Mouse (Mus musculus) megakaryocyte, embryonic 14.5 days (primary cell): ENCODE results near the gene Ubr4. TPM values are rescaled to one million over a fixed set of nuclear protein-coding genes. Genes with fewer than 3 reads are reported as not detected.

Experiments
- H3K27me3 ChIP-seq: replicated peaks from 2 replicates; pipeline ENCODE3; 2012; ENCODE audit warnings: inconsistent platforms
- H3K36me3 ChIP-seq: replicated peaks from 2 replicates; pipeline ENCODE3; 2012; ENCODE audit warnings: low read length, inconsistent platforms, mixed read lengths
- H3K4me1 ChIP-seq: 2 replicates; pipeline ENCODE4 v1.6.1; 2012; ENCODE audit warnings: inconsistent platforms
- H3K4me3 ChIP-seq: replicated peaks from 2 replicates; pipeline ENCODE3; 2012; ENCODE audit warnings: moderate library complexity, mild to moderate bottlenecking, inconsistent platforms
- H3K9me3 ChIP-seq: 2 replicates; pipeline ENCODE4 v1.6.1; 2012; ENCODE audit warnings: inconsistent platforms
- FLI1 ChIP-seq: IDR thresholded peaks from 2 replicates; pipeline ENCODE4 v1.6.1; 2012; ENCODE audit warnings: low read length, inconsistent platforms, mixed read lengths
- GATA1 ChIP-seq: IDR thresholded peaks from 3 replicates; pipeline ENCODE4 v1.6.1; 2012; ENCODE audit warnings: mixed read lengths, low read length, inconsistent platforms, borderline replicate concordance
- polyA plus RNA-seq: library from polyadenylated mRNA; stranded (reverse); fragments of >175 nt; gene quantifications from 2 replicates; pipeline ENCODE4 v1.2.3, GENCODE M21; 2012; ENCODE audit warnings: low replicate concordance; ENCODE audit not compliant: insufficient read depth

Gene Ubr4
- polyA plus RNA-seq, result 58.6 and 69.3 TPM in 2 replicates

DNA sequence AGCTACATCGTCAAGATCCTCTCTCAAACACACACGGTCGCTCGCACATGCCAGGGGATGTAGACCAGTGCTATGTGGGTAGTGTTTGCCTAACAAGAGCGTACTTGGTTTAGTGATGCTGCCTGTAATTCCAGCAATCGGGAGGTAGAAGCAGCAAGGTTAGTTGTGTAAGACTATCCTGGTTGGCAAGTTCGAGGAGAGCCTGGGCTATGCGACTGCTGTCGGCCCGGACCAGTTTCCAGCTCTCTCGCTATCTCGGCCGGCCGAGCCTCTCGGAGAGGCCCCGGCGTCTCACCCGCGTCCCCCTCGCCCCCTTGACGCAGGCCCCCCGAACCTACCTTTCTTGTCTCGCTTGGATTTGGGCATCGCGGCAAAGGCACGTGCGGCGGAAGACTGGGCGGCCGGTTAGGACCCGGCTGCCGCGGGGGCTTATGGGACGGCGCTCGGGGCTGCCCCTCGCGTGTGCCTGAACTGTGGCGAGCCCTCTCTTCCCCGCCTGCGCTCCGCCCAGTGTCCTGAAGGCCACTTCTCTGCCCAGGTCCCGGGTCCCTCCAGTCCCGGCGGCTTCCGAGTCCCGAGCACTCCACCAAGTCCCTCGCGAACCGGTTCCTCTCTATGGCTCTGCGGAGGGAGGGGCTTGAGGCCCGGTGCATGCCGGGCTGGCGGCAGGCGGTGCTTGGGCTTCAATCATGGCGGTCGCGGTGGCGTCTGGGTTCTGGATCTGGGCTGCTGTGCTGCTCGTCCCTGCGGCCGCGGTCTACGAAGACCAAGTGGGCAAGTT, at the start of gene Ubr4, which contains the start of the genes Mrto4 and Emc1:
TSS of gene Ubr4 (plus strand) at position 679 of the 781 bp plus-strand sequence.
TSS of gene Mrto4 (minus strand) at position 646 of the 781 bp plus-strand sequence.
TSS of gene Emc1 (plus strand) at position 657 of the 781 bp plus-strand sequence.
- H3K4me1 ChIP-seq, result peaks cover 46% of the 10 kb centered on the region
- no peaks in the 10 kb centered on the region for H3K27me3 ChIP-seq
- H3K36me3 ChIP-seq, result peaks cover 59% of the 10 kb centered on the region
- peak within 1 kb of the TSS; percentile 100 for H3K4me3 ChIP-seq
- no peak for TF ChIP-seq GATA1
- no peak for TF ChIP-seq FLI1
- no peaks in the 10 kb centered on the region for H3K9me3 ChIP-seq

DNA sequence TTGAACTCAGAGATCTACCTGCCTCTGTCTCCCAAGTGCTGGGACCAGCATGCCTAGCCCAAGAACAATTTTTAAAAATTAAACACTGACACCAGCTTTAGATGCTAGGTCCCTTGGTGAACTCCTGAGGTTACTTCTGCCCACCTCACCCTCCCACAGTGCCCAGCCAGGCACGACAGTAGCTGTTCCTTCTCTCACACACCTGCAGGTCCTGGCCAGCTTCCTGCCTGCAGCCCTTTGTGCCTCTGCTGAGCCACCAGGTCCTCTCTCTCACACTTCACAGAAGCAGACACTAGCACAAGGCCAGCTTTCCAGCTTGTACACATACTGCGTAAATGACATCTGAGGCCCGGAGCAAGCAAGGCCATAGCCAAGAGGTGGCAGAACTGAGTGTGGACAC, 46.9 kb upstream of the Ubr4 start:
- no peaks in the 10 kb centered on the region for H3K27me3 ChIP-seq
- H3K4me1 ChIP-seq, result peaks cover 52% of the 10 kb centered on the region
- no peak overlapping the region for H3K4me3 ChIP-seq
- TF ChIP-seq GATA1 (no peak), FLI1 (no peak)
- H3K36me3 ChIP-seq, result peaks cover 77% of the 10 kb centered on the region
- no peaks in the 10 kb centered on the region for H3K9me3 ChIP-seq

DNA sequence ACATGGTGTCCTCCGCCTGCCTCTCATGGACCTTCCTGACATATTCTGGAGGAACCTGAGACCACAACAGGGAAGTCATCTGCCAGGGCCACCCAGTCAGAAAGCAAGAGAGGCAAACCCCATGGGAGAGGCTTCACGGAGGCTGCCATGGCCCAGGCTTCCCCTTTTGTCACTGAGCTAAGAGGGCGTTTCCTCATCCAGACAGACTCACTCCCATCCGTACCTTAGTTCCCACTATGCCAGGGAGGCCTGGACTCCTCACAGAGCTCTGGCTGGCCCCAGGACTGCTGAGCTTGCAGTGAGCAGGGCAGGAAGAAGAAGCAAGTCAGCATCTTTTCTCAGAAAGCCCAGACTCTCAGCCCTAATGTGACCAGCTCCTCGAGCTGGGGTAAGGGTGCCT, 44.5 kb upstream of the Ubr4 start:
- peaks cover 58% of the 10 kb centered on the region for H3K4me1 ChIP-seq
- H3K4me3 ChIP-seq, result peak overlapping the region; percentile 64
- H3K27me3 ChIP-seq, result peaks cover 12% of the 10 kb centered on the region
- H3K9me3 ChIP-seq, result no peaks in the 10 kb centered on the region
- TF ChIP-seq FLI1 (no peak), GATA1 (no peak)
- peaks cover 53% of the 10 kb centered on the region for H3K36me3 ChIP-seq

DNA sequence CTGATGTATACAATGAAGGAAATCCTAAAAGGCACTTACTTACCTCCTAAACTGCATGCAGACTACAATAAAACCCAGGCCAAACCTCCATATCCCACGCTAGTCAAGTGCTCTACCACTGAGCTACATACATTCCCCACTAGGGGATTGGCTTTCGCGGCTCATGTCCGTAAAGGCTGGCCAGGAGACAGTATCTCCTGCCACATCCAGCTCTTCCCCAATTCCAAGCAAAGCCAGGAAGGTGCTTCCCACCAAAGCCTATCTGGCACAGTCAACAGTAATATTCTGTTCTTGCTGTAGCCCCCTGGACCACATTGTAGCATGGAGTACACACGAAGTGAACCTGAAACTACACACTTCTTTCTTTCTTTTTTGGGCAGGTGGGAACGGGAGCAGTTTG, 42.8 kb upstream of the Ubr4 start:
- H3K9me3 ChIP-seq, result no peaks in the 10 kb centered on the region
- H3K4me1 ChIP-seq, result peaks cover 58% of the 10 kb centered on the region
- peaks cover 49% of the 10 kb centered on the region for H3K36me3 ChIP-seq
- peaks cover 19% of the 10 kb centered on the region for H3K27me3 ChIP-seq
- peak overlapping the region; percentile 97 for H3K4me3 ChIP-seq
- TF ChIP-seq GATA1 (no peak), FLI1 (no peak)

DNA sequence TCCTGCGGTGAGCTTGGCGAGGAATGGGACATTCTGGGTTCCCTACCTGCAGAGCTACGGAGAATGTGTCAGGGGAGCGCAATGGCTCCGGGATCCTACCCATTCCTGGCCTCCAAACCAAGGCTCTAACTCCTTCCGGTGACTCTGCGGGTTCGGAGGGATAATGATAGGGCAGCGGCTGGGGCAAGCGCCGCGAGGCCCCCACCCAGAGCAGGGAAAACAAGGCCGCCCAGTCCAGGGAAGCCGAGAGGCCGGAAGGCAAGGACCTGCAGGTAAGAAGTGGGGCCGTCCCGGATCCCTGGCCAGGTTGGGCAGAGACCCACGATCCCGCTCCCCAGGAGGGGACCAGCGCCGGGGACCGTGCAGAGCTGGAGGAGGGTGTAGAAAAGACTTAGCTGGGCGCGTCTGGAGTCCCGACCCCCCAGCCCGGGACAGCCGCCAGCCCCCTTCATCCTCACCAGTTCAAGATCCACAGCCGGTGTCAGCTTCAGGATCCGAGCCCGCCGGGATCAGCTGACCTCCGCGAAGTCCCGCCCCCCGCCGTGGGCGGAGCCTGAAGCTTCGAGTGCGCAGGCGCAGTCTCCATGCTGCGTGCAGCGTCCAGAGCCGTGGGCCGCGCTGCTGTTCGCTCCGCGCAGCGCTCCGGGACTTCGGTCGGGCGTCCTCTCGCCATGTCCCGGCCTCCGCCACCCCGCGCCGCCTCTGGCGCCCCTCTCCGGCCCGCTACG, 42.1 kb upstream of the Ubr4 start, which contains the start of the genes Pqlc2 and Akr7a5:
TSS of gene Pqlc2 (minus strand) at position 538 of the 728 bp plus-strand sequence.
TSS of gene Akr7a5 (plus strand) at position 574 of the 728 bp plus-strand sequence.
- Histone ChIP-seq H3K27me3 (peaks cover 19% of the 10 kb centered on the region), H3K4me3 (peak within 1 kb of the TSS; percentile 97), H3K36me3 (peaks cover 48% of the 10 kb centered on the region), H3K4me1 (peaks cover 58% of the 10 kb centered on the region), H3K9me3 (no peaks in the 10 kb centered on the region)
- TF ChIP-seq FLI1, result no peak
- no peak for TF ChIP-seq GATA1

DNA sequence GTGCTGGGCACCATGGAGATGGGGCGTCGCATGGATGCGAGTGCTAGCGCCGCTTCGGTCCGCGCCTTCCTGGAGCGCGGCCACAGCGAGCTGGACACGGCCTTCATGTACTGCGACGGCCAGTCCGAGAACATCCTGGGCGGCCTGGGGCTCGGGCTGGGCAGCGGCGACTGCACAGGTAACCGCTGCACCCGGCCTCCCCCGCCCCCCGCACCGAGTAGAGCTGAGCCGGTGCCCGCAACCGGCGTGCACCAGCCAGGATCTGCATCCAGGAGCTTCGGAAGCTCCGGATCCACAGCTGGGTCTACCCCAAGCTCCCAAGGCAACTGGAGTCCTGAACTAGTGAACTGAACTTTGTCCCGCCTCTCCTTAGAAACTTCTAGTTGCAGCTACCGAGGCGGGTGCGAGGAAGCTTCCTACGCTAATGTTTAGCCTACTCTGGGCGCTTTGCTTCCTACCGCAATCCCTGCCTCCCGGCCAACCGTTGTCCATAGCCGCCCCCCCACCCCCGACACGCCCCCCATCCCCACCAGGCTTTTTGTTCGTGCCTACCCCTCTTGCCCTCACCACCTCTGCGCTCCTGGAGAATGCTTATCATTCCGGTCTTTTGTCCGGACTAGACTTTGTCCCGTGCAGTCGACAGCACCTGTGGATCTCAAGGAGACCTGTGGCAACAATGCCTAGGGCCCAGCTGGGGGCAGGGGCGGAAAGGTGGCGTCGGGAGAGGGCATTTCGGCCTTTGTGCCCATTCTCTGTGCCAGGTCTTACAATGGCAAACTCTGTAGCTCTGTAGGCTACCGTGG, 41.3 kb upstream of the Ubr4 start:
- H3K4me1 ChIP-seq, result peaks cover 51% of the 10 kb centered on the region

DNA sequence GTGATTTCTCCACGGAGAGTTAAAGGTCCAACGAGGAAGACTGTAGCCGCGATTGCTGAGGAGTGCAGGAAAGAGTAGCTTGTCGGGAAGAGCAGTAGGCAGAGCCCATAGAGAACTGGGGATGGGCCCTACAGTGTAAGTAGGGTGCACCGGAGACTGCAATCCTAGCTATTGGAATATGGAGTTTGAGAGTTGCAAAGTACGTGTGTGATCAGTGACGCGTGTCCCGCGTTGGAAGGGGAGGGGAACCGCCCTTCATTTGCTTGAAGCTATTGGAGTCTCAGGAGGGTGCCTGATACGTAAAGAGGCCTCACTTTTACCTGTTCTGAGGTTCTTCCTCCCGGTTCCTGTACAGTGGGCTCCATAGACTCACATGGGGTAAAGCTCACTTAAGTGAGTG, 40.7 kb upstream of the Ubr4 start:
- no peak for TF ChIP-seq GATA1
- no peak for TF ChIP-seq FLI1

More for the DNA sequence above, 41.3 kb upstream of the Ubr4 start:
- TF ChIP-seq GATA1 (no peak), FLI1 (no peak)
- H3K4me3 ChIP-seq, result peak overlapping the region; percentile 97
- H3K27me3 ChIP-seq, result peaks cover 19% of the 10 kb centered on the region
- peaks cover 46% of the 10 kb centered on the region for H3K36me3 ChIP-seq
- no peaks in the 10 kb centered on the region for H3K9me3 ChIP-seq

DNA sequence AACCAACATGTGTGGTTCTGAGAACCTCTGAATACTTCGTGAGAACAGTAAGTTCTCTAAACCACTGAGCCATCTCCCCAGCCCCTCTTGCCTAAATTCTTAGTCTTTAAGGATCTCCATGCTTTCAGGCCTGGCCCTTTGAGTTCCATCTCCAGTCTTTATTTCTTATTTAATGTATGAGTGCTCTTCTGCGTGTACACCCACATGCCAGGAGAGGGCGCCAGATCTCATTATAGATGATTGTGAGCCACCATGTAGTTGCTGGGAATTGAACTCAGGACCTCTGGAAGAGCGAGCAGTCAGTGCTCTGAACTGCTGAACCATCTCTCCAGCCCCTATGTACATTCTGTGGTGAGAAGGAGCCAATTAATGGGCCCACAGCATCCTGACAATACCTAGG, 39.8 kb upstream of the Ubr4 start:
- TF ChIP-seq GATA1 (no peak), FLI1 (no peak)
- H3K36me3 ChIP-seq, result peaks cover 41% of the 10 kb centered on the region
- no peaks in the 10 kb centered on the region for H3K9me3 ChIP-seq
- peaks cover 44% of the 10 kb centered on the region for H3K4me1 ChIP-seq
- peaks cover 21% of the 10 kb centered on the region for H3K27me3 ChIP-seq
- H3K4me3 ChIP-seq, result no peak overlapping the region

More for the DNA sequence above, 40.7 kb upstream of the Ubr4 start:
- Histone ChIP-seq H3K4me3 (peak overlapping the region; percentile 97), H3K9me3 (no peaks in the 10 kb centered on the region), H3K36me3 (peaks cover 43% of the 10 kb centered on the region), H3K27me3 (peaks cover 19% of the 10 kb centered on the region), H3K4me1 (peaks cover 46% of the 10 kb centered on the region)

DNA sequence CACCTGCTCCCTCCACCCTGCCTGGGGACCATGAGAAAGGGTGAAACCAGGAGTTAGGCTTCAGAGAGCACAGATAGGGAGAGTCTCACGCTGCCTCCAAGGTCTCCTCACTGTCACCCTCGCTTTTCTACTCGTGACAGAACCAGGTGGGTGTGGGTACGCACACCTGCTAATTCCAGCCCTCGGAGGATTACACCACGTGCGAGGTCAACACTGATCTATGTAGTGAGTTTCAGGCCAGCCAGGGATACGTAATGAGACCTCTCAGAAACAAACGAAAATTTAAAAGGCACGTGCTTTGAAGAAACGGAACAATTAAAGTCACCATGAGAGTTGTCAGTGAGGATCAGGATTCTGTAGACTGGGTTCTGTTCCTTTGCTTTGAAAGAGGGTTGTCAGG, 34.0 kb upstream of the Ubr4 start:
- TF ChIP-seq FLI1, result no peak
- TF ChIP-seq GATA1, result no peak
- H3K4me1 ChIP-seq, result peaks cover 11% of the 10 kb centered on the region
- peaks cover 39% of the 10 kb centered on the region for H3K36me3 ChIP-seq
- H3K4me3 ChIP-seq, result no peak overlapping the region
- H3K27me3 ChIP-seq, result peaks cover 12% of the 10 kb centered on the region
- no peaks in the 10 kb centered on the region for H3K9me3 ChIP-seq
